Mouse (Mus musculus) thymus, postnatal 25 days (tissue): ENCODE measurements around the gene Samsn1.

Experiments used
- DNase-seq: peaks from one replicate; pipeline ENCODE4 v3.0.0; 2022

Samsn1 gene

DNA sequence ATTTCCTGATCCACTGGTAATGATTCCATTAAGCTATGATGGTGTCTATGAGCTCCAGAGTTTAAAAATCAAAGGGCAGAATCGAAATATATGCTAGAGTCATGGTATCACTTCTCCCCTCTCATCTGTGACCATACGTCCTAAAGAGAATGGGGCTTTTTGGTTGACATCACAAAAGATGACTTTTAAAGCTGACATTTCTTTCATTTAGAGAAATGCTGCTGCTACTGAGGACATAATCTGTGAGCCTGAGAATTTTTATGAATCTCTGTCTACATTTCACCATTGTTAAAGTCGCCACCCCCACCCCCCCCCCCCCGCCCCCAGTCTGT is 91.9 kb downstream of the Samsn1 start:
- no peak for DNase-seq

DNA sequence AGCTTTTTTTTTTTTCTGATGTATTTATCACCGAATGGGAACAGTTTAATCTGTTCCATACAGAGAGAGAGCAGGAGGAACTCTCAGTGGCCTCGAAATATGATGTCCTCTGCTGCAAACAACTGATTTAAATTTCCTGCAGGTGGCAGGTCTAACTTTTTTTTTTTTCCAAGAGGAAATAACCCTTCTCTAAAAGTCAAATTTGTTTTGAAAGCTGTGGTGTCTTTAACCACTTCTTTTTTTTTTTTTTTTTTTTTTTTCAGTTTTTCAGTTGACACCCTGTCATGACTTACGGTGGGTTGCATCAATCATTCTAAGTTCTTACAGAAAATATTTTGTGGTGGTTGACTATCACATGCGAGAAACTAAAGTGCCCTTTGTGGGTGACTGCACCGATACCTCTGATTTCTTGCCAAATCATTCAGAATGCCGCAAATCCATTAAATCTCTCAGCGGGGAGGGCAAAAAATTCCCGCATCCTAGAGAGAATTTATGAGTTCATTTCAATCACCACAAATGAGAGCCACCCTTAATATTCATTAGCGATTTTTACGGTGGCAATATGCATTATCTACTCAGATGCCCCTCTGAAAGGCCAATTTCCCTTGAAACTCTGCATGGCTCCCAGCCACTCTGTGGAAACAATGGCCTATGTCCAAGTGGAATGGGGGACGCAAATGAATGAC is 92.4 kb downstream of the Samsn1 start:
- DNase-seq = no peak

GRCm38 (mm10) chr16:75926511-75926910 is 95.6 kb downstream of the Samsn1 start:
- DNase-seq = no peak

DNA sequence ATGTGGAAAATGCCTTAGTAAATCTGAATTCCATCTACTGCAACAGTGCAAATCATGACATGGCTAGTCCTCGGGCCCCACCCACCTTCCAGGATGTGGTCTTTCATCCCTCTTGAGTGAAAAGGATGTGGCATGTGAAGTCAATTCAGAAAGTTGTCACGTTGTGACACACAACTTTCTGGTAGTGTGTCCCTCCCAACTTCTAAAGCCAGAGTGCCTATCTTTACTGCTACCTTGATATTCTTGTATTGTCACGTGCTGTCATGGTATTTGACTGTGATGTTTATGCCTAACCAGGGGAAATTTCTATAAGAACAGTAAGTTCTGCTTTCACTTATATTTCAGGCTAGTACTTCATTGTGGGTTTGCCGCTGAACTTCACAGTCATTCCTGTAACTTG is 101.2 kb downstream of the Samsn1 start:
- no peak for DNase-seq

DNA sequence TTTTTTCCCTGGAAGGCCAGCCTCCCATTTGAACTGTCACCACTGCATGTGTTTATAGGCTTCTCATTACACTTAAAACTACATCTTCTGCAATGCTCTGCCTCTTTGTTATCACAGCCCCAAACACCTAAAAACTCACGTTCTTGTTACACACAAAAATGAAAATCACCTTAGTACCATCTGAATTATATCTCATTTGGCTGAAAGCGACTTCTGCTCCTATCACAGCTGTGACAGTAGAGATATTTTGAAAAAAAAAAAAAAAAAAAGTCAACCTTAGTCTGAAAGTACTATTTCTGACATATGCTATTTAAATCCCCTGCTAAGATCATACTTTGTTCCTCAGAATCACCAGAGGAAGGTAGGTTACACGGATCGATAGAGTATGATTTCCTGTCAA is 102.8 kb downstream of the Samsn1 start:
- no peak for DNase-seq

- no peak for DNase-seq
Measured at GRCm38 (mm10) chr16:75917712-75918111, 104.4 kb downstream of the Samsn1 start.

DNA sequence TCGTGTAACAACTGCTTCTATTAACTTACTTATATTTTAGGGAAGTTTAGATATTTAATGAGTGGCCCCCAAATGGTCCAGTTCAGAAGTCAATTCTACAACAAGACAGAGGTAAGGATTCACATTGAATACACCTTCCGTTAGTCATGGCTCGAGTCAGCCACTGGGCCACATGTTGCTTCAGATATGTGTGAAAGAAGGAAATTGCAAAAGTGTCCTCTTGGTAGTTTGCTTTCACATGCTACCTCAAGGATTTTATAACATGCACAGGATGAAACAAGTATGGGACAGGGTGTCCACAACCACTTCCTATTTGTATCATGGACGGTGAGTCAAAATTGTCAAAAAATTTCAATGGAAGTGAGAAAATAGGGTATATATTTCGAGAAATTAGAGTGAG is 110.0 kb downstream of the Samsn1 start:
- DNase-seq = no peak

- peak; percentile 65 for DNase-seq
Measured at GRCm38 (mm10) chr16:75908635-75909494, 113.2 kb downstream of the Samsn1 start.

- DNase-seq = no peak
Measured at GRCm38 (mm10) chr16:75906790-75907189, 115.3 kb downstream of the Samsn1 start.

DNA sequence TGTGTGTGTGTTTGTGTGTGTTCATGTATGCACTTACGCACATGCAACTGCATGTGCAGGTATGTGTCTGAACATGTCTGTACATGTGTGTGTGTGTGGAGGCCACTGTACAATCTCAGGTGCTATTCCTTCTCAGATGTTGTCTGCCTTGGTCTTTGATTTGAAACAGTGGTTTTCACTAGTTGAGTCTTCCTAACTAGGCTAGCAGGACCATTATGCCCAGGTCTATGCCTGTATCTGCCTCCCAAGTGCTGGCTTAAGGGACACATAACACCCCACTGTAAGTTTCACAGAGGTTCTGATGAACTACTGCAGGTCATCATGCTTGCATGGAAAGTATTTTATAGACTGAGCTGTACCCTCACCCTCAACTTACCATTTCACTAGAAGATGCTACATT is 115.8 kb downstream of the Samsn1 start:
- no peak for DNase-seq

GRCm38 (mm10) chr16:75905324-75905723 is 116.8 kb downstream of the Samsn1 start:
- DNase-seq = no peak

GRCm38 (mm10) chr16:75904072-75904471 is 118.0 kb downstream of the Samsn1 start:
- no peak for DNase-seq

DNA sequence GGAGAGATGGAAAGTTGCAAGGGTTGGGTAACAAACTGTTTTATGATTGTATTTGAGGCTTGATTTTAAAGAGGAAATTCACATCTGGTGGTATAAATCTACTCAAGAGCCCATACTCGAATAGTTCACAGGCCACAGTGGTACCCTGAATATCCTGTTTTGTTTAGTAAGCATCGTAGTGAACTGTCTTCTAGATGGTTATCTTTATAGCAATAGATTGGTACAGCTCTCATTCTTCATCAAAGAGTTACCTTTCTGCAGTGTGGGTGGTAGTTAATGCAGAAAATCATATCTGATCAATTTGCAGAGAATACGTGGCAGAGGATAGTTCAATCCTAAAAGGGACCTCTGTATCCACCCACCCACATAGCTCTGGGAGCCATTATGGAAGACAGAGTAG is 119.1 kb downstream of the Samsn1 start:
- DNase-seq = no peak

- DNase-seq = no peak
Measured at GRCm38 (mm10) chr16:75899885-75900620, 122.0 kb downstream of the Samsn1 start.

DNA sequence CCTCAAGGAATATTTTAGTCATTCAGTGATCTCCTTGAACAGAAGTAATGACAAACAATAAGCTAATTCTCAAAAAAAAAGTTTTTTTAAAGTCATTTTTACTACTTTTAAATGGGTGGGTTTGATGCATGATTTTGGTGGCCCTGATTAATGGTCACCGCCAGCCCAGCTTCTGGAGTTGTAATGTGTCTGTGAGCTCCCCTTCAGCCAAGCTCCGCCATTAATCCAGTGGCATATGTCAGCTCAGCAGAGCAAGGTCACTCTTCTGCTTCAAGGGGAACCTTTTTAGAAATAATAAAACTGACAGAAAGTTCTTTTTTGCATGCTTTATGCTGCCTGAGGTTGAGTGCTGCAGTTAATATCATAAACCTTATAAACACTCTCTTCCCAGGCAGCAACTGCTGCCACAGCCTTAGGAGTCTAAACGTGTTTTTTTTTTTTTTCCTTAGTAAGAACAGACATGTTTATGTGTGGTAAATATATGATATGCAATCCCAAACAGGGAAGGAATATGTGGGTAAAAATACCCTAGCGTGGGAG is 124.2 kb downstream of the Samsn1 start:
- no peak for DNase-seq

GRCm38 (mm10) chr16:75894263-75894901 is 127.7 kb downstream of the Samsn1 start:
- DNase-seq = no peak

- DNase-seq = no peak
Measured at GRCm38 (mm10) chr16:75893470-75893869, 128.6 kb downstream of the Samsn1 start.

DNA sequence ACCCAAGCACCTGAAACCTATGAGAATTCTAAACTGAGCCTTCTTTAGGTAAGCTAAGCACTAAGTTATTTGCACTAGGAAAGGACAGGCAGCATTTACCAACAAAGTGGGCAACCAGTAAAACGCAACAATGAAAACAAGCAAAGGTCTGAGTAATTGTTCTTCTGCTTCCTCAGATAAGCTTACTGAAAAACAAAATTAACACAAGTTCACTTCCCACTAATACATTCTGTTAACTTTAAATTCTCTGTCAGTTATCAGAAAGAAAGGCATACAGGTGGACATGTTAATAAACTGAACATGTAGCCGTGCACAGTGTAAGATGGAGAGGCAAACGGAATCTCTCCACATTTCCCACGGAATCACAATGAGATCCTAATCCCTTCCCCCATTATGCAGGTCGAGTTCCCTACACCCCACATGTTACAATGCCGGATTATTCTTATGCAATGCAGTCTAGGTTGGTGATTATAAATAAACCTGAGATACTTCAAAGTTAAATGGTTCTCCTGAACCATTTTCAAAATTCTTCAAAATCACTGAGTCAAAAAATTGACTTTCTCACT is 132.9 kb downstream of the Samsn1 start:
- DNase-seq = no peak

DNA sequence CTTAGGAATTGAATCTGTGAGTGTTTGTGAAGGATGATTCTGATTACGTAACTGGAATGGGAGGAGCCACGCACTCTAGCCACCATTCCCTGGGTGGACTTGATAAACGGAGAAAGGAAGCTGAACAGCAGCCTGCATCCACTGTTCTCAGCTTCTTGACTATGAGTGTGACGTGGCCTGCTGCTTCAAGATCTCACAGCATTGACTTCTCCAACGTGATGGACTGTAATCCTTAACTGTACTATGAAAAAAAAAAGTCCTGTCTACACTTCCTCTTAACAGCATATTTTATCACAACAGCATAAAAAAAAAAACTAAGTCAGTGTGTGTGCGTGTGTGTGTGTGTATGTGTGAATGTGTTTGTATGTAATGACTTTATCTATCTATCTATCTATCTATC is 134.9 kb downstream of the Samsn1 start:
- no peak for DNase-seq

GRCm38 (mm10) chr16:75878885-75879284 is 143.2 kb downstream of the Samsn1 start:
- no peak for DNase-seq

- no peak for DNase-seq
Measured at GRCm38 (mm10) chr16:75877170-75877569, 144.9 kb downstream of the Samsn1 start.

GRCm38 (mm10) chr16:75875896-75876295 is 146.2 kb downstream of the Samsn1 start:
- DNase-seq = no peak

GRCm38 (mm10) chr16:75874508-75874907 is 147.6 kb downstream of the Samsn1 start:
- DNase-seq = no peak
